Mouse (Mus musculus) MEL (cell line): ENCODE data around the gene H2-Oa.

Experiments
- CHD1 ChIP-seq: IDR thresholded peaks from 2 replicates; pipeline ENCODE4 v1.6.1; 2012; ENCODE audit warnings: low read depth, mild to moderate bottlenecking, inconsistent platforms, low read length, improper control_type of control experiment
- CTCF ChIP-seq, 3 experiments: IDR thresholded peaks in 2 of 3; conservative IDR thresholded peaks in 1 of 3; 2 replicates each; pipeline ENCODE4 v1.5.1; 2011 to 2012; ENCODE audit warnings: low read length in 3 of 3, low read depth in 2 of 3, mild to moderate bottlenecking in 2 of 3, improper control_type of control experiment in 1 of 3, inconsistent platforms in 1 of 3, mixed read lengths in 1 of 3, moderate library complexity in 1 of 3; ENCODE audit not compliant: control insufficient read depth in 1 of 3, insufficient read depth in 1 of 3, poor library complexity in 1 of 3, severe bottlenecking in 1 of 3
- E2F4 ChIP-seq: IDR thresholded peaks from 2 replicates; pipeline ENCODE4 v1.6.1; 2011; ENCODE audit warnings: low read depth, low read length, improper control_type of control experiment, borderline replicate concordance
- EP300 ChIP-seq, 2 experiments: IDR thresholded peaks; 2 replicates each; pipeline ENCODE4 v1.6.1; 2011; ENCODE audit warnings: improper control_type of control experiment in 2 of 2, low read length in 2 of 2, low read depth in 1 of 2, mild to moderate bottlenecking in 1 of 2
- ETS1 ChIP-seq: IDR thresholded peaks from 2 replicates; pipeline ENCODE4 v1.6.1; 2012; ENCODE audit warnings: low read depth, mild to moderate bottlenecking, inconsistent platforms, low read length, improper control_type of control experiment, moderate library complexity
- MYC ChIP-seq: IDR thresholded peaks from 2 replicates; pipeline ENCODE4 v1.6.1; 2011; ENCODE audit warnings: low read depth, mild to moderate bottlenecking, low read length, improper control_type of control experiment, moderate library complexity
- TAL1 ChIP-seq: IDR thresholded peaks from 2 replicates; pipeline ENCODE4 v1.6.1; 2012; ENCODE audit warnings: mild to moderate bottlenecking, inconsistent platforms, low read length, moderate library complexity, mixed read lengths

DNA sequence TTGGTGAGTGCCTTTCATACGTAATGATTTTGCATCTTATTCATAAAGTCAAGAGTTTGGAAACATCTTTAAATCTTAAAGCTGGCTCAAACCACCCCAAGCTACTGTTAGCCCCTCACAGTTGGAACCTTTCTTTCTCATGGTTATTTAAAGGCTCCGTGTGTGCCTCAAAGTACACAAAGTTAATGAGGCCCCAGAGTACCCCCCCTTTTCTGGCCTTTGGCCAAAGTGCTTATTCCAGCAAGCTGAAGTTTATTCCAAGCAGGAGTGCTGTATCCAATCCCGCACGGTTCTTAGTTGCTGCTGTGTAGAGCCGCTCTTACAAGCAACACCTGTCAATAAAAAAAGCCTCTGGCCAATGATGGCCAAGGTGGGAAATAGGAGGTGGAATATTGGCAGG, 7.4 kb downstream of the H2-Oa start:
- no peak for TF ChIP-seq CHD1
- no peak for TF ChIP-seq CTCF (IDR thresholded peaks at IDR 0.05 in 2 of 3, conservative IDR thresholded peaks at IDR 0.05 in 1 of 3; ENCODE audit: control insufficient read depth in 1 of 3, insufficient read depth in 1 of 3, low read depth in 2 of 3, low read length in 3 of 3, poor library complexity in 1 of 3, severe bottlenecking in 1 of 3)
- TF ChIP-seq ETS1, result no peak
- TF ChIP-seq TAL1, result no peak
- no peak for TF ChIP-seq MYC
- no peak for TF ChIP-seq EP300 (IDR thresholded peaks at IDR 0.05; ENCODE audit: low read depth in 1 of 2, low read length in 2 of 2)
- TF ChIP-seq E2F4, result no peak
